In genomic region chr17:70826227-70826626, GRCm38 (mm10) we compare ENCODE assay signal across 12 mouse cellular contexts. TPM values are rescaled to one million over a fixed set of nuclear protein-coding genes. Genes with fewer than 3 reads are reported as not detected.
A peak's percentile ranks its signal among the peaks of the same experiment; 100 is the strongest.
DNase-seq lines count a peak whose midpoint lies in the region; ATAC-seq and TF ChIP-seq lines count a peak whose summit lies in the region.
"Had no signal": no experiment of that assay in that cellular context is flagged by ENCODE, and none has a peak within 500 bp of the region (broad histone marks: within the 10 kb centered on the region; RNA-seq: fewer than 3 reads in every experiment).

No protein-coding gene starts in this region.

- TF ChIP-seq CTCF in left cerebral cortex, adult 2 months (IDR thresholded peaks at IDR 0.05): no peak

- H3K27me3 ChIP-seq in heart, embryonic 10.5 days (ENCODE audit: insufficient read depth, poor library complexity, severe bottlenecking): 0 out of 2 replicates have a peak, but pooled peaks cover 3% of the 10 kb centered on the region
- 0 out of 2 replicates have a peak, but pooled peaks cover 6% of the 10 kb centered on the region for H3K27me3 ChIP-seq in midbrain, embryonic 15.5 days (replicated peaks)
- H3K27me3 ChIP-seq in intestine, embryonic 15.5 days (replicated peaks): no peaks in the 10 kb centered on the region
- no peaks in the 10 kb centered on the region for H3K27me3 ChIP-seq in liver, embryonic 11.5 days (replicated peaks; ENCODE audit: control insufficient read depth, insufficient read depth, low read length)

- H3K36me3 ChIP-seq in heart, embryonic 10.5 days: no peaks in the 10 kb centered on the region
- no peaks in the 10 kb centered on the region for H3K36me3 ChIP-seq in midbrain, embryonic 15.5 days (replicated peaks)
- no peaks in the 10 kb centered on the region for H3K36me3 ChIP-seq in intestine, embryonic 15.5 days
- no peaks in the 10 kb centered on the region for H3K36me3 ChIP-seq in liver, embryonic 11.5 days (ENCODE audit: control insufficient read depth, insufficient read depth, low read length)

- intact Hi-C loops in heart, postnatal 10 days (cut with DNase I): no loop called here
- intact Hi-C loops in left cerebral cortex, adult 2 months (cut with DNase I): no loop called here

- no peak overlapping the region for H3K4me2 ChIP-seq in midbrain, embryonic 15.5 days
- no peak overlapping the region for H3K4me2 ChIP-seq in intestine, embryonic 15.5 days (replicated peaks)
- H3K4me2 ChIP-seq in liver, embryonic 11.5 days: no peak overlapping the region

- no peak; the same call in 1 of the 2 replicates for ATAC-seq in midbrain, embryonic 15.5 days (replicated peaks)
- no peak for ATAC-seq in intestine, embryonic 15.5 days
- ATAC-seq in liver, embryonic 11.5 days (replicated peaks; ENCODE audit: low FRiP score): no peak
- ATAC-seq: inflammation-experienced regulatory T-cells, adult 6 months; liver, postnatal 0 days had no signal

- DNase-seq in heart, embryonic 10.5 days (ENCODE audit: low spot score): peak; percentile 61
- no peak for DNase-seq in heart, postnatal 10 days
- peak; percentile 77 to 88 for DNase-seq in frontal cortex, postnatal 36 days (ENCODE audit: low spot score in 2 of 2)
- DNase-seq in left cerebral cortex, adult 2 months (ENCODE audit: extremely low spot score in 1 of 2, low spot score in 2 of 2): peak; percentile 75 to 79
- peak; percentile 77 for DNase-seq in right cerebral cortex, postnatal 25 days
- no peak for DNase-seq in liver, embryonic 11.5 days (ENCODE audit: low spot score)
- DNase-seq: gastrocnemius, postnatal 36 days; liver, postnatal 0 days; thymus, postnatal 14 days had no signal

- no peaks in the 10 kb centered on the region for H3K4me1 ChIP-seq in heart, embryonic 10.5 days
- H3K4me1 ChIP-seq in midbrain, embryonic 15.5 days: no peaks in the 10 kb centered on the region
- 0 out of 2 replicates have a peak, but pooled peaks cover 4% of the 10 kb centered on the region for H3K4me1 ChIP-seq in intestine, embryonic 15.5 days (replicated peaks)
- H3K4me1 ChIP-seq in liver, embryonic 11.5 days (replicated peaks; ENCODE audit: control insufficient read depth, insufficient read depth, low read length): no peaks in the 10 kb centered on the region

- WGBS in heart, embryonic 10.5 days: 79% methylated on average over 12 of the region's 12 CpGs
- 82% methylated on average over 12 of the region's 12 CpGs for WGBS in midbrain, embryonic 15.5 days
- WGBS in intestine, embryonic 15.5 days: 86% methylated on average over 12 of the region's 12 CpGs
- WGBS in liver, embryonic 11.5 days: 76% methylated on average over 12 of the region's 12 CpGs

- H3K9me3 ChIP-seq in heart, embryonic 10.5 days: no peaks in the 10 kb centered on the region
- no peaks in the 10 kb centered on the region for H3K9me3 ChIP-seq in midbrain, embryonic 15.5 days
- no peaks in the 10 kb centered on the region for H3K9me3 ChIP-seq in intestine, embryonic 15.5 days
- no peaks in the 10 kb centered on the region for H3K9me3 ChIP-seq in liver, embryonic 11.5 days (ENCODE audit: control insufficient read depth, low read length)

- H3K27ac ChIP-seq in heart, embryonic 10.5 days: no peak overlapping the region
- H3K27ac ChIP-seq in left cerebral cortex, adult 2 months: no peak overlapping the region
- H3K27ac ChIP-seq in midbrain, embryonic 15.5 days: no peak overlapping the region
- H3K27ac ChIP-seq in intestine, embryonic 15.5 days: no peak overlapping the region
- no peak overlapping the region for H3K27ac ChIP-seq in liver, embryonic 11.5 days (ENCODE audit: low read depth, low read length)

- H3K9ac ChIP-seq in midbrain, embryonic 15.5 days: no peak overlapping the region
- no peak overlapping the region for H3K9ac ChIP-seq in intestine, embryonic 15.5 days
- H3K9ac ChIP-seq in liver, embryonic 11.5 days (ENCODE audit: low read depth, low read length): no peak overlapping the region
- H3K9ac ChIP-seq: liver, postnatal 0 days had no signal

- H3K4me3 ChIP-seq in heart, embryonic 10.5 days: no peak overlapping the region
- H3K4me3 ChIP-seq in left cerebral cortex, adult 2 months: peak overlapping the region; percentile 31; the same call in 1 of the 2 replicates
- H3K4me3 ChIP-seq in midbrain, embryonic 15.5 days: no peak overlapping the region
- H3K4me3 ChIP-seq in intestine, embryonic 15.5 days (replicated peaks): no peak overlapping the region
- no peak overlapping the region for H3K4me3 ChIP-seq in liver, embryonic 11.5 days (ENCODE audit: low read depth, low read length)

RNA-seq across cellular contexts. Expression of gene Tgif1, which starts 27.1 kb away (rescaled TPM):
- 31.5 and 58.1 TPM in 2 replicates for polyA plus RNA-seq in heart, embryonic 10.5 days (2016; fragmentation: Nextera tagmentation; extraction: Ambion mirVana)
- 10 to 100 TPM; 11.1 TPM for total RNA-seq in heart, postnatal 10 days (2021)
- 1 to 10 TPM; 1.5 to 1.6 TPM for total RNA-seq in left cerebral cortex, adult 2 months (2021)
- 11.4 and 11.5 TPM in 2 replicates for polyA plus RNA-seq in midbrain, embryonic 15.5 days (2015; fragmentation: Nextera tagmentation; extraction: Ambion mirVana)
- 46.9 and 56.5 TPM in 2 replicates for polyA plus RNA-seq in intestine, embryonic 15.5 days (2015; fragmentation: Nextera tagmentation; extraction: Ambion mirVana)
- polyA plus RNA-seq in liver, embryonic 11.5 days (2014; fragmentation: Nextera tagmentation; extraction: Ambion mirVana): 26.6 and 30.8 TPM in 2 replicates

Comparison
In these comparisons a context has a peak if more than half of its experiments do, and no peak if none do; other contexts are left out.
1. DNase-seq: peak in heart, embryonic 10.5 days (single experiment), frontal cortex, postnatal 36 days (2 of 2), left cerebral cortex, adult 2 months (2 of 2) and right cerebral cortex, postnatal 25 days (single experiment); none in heart, postnatal 10 days (0 of 2) and liver, embryonic 11.5 days (single experiment).